Mouse (Mus musculus): ENCODE measurements around the gene Gucy1a1. TPM values are rescaled to one million over a fixed set of nuclear protein-coding genes. Genes with fewer than 3 reads are reported as not detected.

Gene Gucy1a1
- total RNA-seq, 2 experiments from 2014 or later: not detected

DNA sequence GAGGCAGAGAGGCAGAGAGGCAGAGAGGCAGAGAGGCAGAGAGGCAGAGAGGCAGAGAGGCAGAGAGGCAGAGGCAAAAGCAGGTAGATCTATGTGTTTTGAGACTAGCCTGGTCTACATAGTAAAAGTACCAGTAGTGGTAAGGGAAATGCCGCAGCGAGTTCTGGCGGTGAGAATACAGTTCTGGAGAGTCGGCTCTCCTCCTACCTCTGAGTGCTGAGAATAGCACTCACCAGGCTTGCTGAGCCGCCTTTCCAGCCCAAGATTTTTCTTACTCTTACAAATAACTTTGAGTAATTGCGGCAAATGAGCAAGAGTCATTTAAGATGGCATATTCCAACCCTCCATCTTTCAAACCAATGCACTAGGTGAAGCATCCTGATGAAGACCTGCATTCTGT is 46.5 kb downstream of the Gucy1a1 start:
- ATAC-seq (replicated peaks; ENCODE audit: poor library complexity, severe bottlenecking): no peak

DNA sequence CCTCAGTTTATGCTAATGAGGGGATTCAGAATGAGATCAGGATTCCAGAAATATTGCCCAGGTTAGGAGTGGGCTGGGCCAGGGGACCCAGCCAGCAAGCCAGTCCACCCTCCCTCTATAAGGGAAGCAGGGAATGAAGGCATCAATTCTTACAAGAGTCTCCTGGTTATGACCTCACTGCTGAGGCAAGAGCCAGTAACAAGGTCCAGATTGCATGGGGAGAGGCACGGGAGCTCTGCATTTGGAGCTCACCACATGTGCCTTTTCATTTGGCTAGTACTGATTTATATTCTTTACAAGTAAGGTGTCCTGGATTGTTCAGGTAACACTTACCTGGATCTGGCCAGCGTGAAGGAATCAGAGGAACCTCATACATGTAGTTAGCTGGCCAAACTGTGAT is 48.8 kb downstream of the Gucy1a1 start:
- ATAC-seq (replicated peaks; ENCODE audit: poor library complexity, severe bottlenecking): no peak

DNA sequence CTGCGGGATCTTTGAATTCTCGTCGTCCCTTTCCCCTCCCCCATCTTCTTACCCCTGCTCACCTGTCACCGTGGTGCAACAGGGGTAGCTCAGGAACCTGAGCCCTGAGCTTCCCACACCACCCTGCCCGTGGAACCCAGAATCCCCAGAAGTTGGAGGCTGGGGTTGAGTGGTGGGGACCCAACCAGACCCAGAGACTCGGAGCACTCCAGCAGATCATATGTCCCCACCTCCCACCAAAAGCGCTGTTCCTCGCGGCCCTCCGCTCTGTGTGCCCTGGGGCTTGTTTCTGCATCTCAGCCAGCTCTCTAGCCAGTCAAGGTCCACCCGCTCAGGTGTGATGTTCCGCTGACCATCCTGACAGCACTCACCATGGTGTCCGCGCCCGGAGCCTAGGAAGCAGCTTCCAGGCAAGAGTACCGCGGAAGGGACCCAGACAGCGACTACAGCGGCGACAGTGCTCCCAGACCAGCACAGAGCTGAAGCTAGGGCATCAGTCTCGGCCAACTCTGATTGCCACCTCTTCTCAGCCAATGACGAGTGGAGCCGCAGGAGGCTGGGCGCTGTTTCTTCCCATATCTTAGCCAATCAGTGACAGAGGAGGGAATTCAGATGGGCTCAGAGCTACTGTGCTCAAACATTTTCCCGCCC is 71.3 kb downstream of the Gucy1a1 start, which contains the start of gene Gucy1b1:
Gene Gucy1b1 (minus strand): TSS at position 489 of the 651 bp plus-strand sequence.
- peak; percentile 89 for ATAC-seq (replicated peaks; ENCODE audit: poor library complexity, severe bottlenecking)

DNA sequence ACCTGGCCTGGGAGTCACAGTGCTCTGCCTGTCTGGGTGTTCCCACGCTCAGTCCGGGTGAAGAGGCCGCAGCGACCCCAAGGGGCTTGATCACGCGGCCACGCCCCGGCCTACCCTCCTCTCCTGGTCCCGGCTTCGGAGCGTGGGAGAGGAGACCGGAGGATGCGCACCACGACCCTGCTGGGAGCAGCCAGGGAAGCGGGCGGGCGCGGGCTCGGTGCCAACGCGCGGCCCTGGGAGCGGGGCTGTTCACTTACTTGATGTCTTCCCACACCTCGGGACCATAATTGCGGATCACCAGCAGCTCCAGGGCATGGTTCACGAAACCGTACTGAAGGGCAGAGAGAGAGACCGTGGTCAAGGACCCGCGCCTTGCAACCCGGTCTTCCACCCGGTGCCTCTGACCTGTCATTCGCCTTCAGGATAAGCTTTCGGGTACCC is 71.8 kb downstream of the Gucy1a1 start:
- peak; percentile 20; the same call in 1 of the 2 replicates for ATAC-seq (replicated peaks; ENCODE audit: poor library complexity, severe bottlenecking)

DNA sequence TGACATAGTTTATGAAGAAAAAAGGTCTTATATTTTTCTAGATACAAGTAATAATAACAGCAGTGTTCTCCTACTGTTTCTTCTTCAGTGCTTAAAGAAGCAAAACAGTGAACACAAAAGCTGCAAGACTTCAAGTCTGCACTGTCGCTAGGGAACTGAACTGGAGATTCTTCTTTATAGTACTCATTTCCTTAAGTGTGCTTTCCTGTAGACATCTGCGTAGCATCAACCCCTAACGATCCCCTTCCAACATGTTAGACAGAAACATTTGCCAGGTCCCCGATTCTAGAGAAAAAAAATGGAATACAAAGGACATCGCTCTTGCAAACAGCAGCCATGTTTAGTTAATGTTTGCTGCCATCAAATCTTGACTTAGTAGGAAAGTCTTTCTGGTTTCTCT is 77.8 kb downstream of the Gucy1a1 start:
- no peak for ATAC-seq (replicated peaks; ENCODE audit: poor library complexity, severe bottlenecking)

DNA sequence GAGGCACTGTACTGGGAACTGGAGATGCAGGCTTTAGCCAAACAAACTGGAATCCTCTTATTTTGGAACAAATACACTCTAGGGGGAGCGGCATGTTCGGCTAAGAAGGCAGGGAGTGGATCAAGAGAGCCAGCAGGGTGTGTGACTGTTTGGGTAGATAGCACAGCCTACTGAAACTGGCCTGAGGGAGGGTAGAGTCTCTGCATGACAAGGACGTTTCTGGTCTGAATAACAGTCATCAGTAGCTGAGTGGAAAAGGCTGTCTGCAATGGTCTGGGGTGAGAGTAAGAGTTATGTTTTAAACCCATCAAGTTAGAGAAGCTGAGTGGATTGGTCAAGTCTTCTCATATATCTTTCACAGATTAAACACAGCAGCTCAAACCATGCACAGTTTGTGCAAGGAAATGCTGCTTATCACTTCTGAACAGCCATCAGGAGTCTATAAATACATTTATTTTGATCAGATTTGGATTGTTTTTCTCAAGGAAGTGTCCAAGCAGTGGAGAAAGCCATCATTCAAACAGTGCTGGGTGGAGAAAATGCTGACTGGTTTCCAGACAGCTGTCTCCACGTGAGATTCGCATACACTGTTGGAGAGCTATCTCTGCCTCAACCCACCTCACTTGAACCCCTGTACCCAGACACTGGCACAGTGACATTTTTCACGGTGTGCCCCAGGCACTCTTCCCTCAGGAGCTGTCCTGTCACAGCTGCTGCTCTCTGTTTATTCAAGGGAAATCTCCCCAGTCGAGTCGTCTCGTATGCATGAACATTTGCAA is 84.0 kb downstream of the Gucy1a1 start:
- no peak for ATAC-seq (replicated peaks; ENCODE audit: poor library complexity, severe bottlenecking)

DNA sequence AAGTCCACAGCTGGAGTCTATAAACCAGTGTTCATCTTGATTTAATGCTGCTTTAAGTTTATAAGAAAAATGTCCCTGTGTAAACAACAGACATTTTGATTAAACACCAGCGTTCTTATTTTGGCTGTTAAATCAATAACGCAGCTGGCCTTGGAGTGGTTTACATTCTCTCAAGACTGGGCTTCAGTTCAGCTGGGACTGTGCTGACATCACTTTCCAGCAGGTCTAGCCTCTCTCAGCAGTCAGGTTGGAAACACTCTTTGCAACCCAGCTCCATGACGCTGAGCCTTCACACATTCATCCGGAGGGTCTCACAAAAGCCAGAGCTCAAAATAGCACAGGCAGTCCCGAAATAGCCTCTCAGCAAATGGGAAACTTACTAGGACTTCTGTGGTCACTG is 88.4 kb downstream of the Gucy1a1 start:
- ATAC-seq (replicated peaks; ENCODE audit: poor library complexity, severe bottlenecking): no peak

DNA sequence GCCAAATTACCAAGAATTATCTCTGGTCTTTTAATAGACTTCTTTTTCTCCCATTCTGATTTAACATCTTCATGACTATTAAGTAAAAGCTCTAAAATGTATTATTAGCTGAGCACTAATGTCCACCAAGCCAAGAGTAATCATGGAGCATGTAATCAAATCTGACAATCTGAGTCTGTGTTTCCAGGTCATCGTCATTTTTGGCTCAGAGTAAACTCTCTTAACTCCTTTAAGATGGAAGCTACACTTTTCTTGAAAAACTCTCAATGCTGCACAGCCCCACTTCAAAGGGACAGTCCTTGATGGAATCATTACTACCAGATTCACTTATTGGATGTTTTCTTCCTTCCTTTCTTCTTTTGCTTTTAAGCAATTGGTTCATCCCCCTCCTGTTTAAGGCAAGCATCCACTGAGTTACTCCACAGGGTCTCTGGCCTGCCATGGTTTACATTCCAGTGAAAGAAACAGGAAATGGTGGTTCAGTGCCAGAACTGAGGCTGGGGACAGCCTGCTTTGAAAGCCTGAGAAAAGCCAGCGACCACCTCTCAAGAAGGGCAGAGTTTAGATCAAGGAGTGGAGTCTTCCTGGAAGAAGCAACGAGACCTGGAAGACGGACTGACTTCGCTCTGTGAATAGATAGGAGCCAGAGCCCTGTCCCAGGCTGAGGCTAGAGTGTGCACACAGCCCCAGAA is 91.2 kb downstream of the Gucy1a1 start:
- no peak for ATAC-seq (replicated peaks; ENCODE audit: poor library complexity, severe bottlenecking)

DNA sequence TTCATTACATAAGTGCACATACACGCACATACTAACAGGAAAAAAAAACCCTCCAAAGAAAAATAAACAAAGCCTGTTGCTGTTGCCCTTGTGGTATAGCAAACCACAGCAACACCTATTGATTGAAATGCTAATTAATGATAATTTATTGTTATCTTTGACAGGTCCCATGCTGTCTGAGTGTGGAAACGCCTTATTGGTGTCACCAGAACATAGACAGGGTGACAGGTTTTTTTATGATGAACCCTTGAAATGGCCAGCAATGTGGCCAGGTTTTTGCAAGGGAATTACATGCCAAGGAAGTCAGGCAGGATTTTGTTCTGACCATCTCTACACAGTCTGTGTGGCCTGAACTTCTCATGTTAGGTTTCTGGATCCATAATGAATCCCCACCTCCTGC is 93.6 kb downstream of the Gucy1a1 start:
- no peak for ATAC-seq (replicated peaks; ENCODE audit: poor library complexity, severe bottlenecking)

DNA sequence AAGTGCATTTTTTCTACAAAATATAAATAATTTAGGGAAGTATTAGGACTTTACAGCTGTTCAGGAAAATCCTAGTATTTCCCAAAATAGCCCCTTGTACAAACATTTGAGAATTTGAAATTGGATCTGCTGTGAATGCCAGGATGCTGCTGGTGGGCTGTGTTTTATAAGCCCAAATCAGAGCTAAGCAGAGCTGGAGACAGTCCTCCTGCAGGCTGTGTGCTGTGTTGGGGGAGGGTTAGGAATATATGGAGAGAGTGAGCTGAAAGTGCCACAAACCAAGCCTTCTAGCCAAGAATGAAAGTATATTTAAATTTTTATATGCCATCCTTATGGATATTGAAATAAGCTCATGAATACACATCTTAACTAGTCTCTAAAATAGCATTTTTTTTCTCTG is 94.1 kb downstream of the Gucy1a1 start:
- no peak for ATAC-seq (replicated peaks; ENCODE audit: poor library complexity, severe bottlenecking)

DNA sequence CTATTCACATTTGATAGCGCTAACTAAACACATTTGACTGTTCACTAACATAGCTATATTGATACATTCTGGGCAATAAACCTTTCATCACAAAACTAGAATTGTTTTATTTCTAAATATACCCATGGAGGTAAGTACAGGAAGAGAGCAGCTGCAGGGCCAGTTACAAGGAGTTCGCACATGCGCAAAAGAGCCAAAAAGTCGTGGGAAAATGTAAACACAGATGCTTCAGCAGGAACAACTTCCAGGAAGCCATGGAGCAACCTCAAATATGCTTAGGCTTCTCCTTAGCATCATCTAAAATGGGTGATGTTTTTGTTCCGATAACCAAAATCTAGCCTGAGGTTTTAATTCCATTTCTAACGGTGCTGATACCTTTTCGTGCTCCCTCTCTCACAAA is 96.9 kb downstream of the Gucy1a1 start:
- ATAC-seq (replicated peaks; ENCODE audit: poor library complexity, severe bottlenecking): no peak

DNA sequence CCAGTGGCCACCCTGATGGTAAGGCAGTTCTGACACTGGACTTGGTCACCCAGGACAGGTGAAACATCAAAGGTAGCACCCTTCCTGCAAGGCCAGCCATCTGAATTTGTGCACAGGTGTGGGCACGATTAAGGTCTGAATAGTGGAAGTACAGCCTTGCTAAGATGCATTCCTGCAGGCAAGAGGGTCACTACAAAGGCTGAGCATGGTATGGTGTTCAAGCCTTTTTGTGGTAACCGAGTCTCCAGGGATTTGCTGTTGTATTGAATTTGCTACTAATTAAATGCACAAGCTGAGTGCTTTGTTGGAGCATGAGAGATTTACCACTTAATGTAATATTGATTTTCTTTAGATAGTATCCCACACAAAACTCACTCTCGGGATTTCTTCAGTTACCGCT is 97.5 kb downstream of the Gucy1a1 start:
- no peak for ATAC-seq (replicated peaks; ENCODE audit: poor library complexity, severe bottlenecking)

DNA sequence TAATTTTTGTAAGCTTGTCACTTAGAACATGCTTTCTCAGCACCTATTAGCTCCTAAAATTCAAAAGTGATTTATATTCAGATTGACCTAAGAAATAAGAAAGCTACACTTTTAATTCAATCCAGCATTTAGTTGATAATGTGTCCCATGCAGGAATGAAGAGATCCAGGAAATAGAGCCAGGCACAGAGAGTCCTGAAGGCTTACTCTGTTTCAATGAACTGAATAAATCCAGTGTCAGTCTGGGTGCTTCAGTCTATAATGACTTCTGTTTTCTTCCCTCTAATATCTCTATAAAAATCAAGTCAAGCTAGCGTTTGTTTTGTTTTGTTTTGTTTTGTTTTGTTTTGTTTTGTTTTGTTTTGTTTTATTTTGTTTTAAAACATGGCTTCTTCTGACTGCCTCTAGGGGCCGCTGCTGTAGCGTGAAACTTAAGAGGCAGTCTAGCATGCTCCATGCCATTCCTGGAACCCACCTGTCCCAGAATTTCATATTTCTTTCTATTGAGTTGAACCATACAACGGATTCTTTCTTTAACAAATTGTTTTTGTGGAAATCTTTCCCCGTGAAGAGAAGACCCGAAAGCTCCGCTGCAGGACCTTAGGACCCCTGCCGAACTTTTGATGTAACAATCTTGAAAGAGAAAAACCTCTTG is 98.4 kb downstream of the Gucy1a1 start:
- peak; percentile 56; the same call in 1 of the 2 replicates for ATAC-seq (replicated peaks; ENCODE audit: poor library complexity, severe bottlenecking)

DNA sequence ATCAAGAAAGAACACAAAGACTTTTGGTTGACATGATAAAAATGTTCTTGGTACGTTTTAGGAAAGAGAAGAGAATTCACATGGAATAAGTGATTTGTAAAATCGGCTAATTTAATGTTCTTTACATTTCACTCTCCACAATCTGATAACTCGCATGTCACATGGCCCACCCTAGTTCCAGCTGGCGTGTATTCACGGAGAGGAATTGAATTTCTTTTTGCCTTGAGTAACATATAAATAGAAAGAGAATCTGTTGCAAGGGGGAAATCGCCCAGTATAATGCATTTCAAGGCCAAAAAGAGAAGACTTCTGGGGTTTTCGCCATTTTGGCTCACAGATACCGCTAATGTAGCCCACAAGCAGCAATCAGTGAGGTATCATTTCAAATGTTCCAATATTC is 99.5 kb downstream of the Gucy1a1 start:
- no peak for ATAC-seq (replicated peaks; ENCODE audit: poor library complexity, severe bottlenecking)

DNA sequence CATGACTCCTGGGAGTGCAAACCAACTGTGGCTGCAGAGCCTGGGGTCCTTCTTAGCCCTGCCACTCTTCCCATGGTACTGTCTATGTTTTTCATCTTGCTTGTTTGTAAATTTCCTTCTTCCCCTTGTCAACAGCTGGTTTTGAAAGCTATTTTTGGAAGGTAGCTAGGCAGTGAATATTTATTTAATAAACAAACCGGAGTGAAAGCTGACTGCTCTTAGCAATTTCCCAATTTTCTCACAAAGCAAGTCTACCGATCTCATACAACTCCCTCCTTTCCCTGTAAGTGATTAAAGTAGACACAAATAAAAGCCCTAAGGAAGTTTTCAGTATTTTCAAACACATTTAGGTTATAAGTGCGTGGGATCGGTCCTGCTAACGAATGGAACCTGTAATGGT is 100.7 kb downstream of the Gucy1a1 start:
- ATAC-seq (replicated peaks; ENCODE audit: poor library complexity, severe bottlenecking): no peak

DNA sequence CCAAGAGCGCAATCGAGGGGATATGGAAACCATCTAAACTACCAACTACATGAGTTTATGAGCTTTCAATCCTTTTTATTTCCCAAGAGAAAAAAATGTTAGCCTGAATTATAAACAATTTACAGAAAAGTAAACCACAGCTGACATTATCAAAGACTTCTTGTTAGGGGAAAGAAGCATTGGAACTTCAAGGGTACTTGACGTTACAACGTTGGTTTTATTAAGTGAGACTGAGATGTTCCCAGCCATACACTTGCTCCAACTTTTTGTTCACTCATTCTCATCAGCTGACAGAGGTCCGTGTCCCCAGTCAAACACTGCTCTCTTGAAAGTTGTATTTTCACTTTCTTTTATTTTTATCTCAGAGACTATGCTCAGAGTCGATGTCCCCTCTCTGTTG is 101.9 kb downstream of the Gucy1a1 start:
- ATAC-seq (replicated peaks; ENCODE audit: poor library complexity, severe bottlenecking): no peak

Other genes with a start within 250 kb of the Gucy1a1 start
- 11.3 and 11.8 TPM in 2 replicates for gene Ctso, start 213.2 kb downstream of the Gucy1a1 start, total RNA-seq (2014; fragmentation: Nextera tagmentation)
- gene Ctso, start 213.2 kb downstream of the Gucy1a1 start, total RNA-seq (2017): 6.9 and 8.2 TPM in 2 replicates
- gene Tdo2, start 169.6 kb downstream of the Gucy1a1 start, total RNA-seq (2014; fragmentation: Nextera tagmentation): not detected in 2 replicates
- gene Tdo2, start 169.6 kb downstream of the Gucy1a1 start, total RNA-seq (2017): not detected in 2 replicates
- not detected in 2 replicates for gene Asic5, start 163.5 kb downstream of the Gucy1a1 start, total RNA-seq (2014; fragmentation: Nextera tagmentation)
- gene Asic5, start 163.5 kb downstream of the Gucy1a1 start, total RNA-seq (2017): not detected in 2 replicates
- not detected in 2 replicates for gene Gucy1b1, start 71.1 kb downstream of the Gucy1a1 start, total RNA-seq (2014; fragmentation: Nextera tagmentation)
- 0.30 TPM in 1 of 2 replicates, not detected in the other for gene Gucy1b1, start 71.1 kb downstream of the Gucy1a1 start, total RNA-seq (2017)
- gene Map9, start 212.3 kb upstream of the Gucy1a1 start, total RNA-seq (2014; fragmentation: Nextera tagmentation): 0.49 and 0.52 TPM in 2 replicates
- gene Map9, start 212.3 kb upstream of the Gucy1a1 start, total RNA-seq (2017): 1.9 and 13.8 TPM in 2 replicates

All from granulocyte monocyte progenitor cell, adult 5-6 weeks (primary cell).